Mouse (Mus musculus) cerebellum, adult 9-10 months (tissue): ENCODE measurements at regions not wholly inside any gene's neighbourhood (a gene's known extent, or its start where the extent isn't known, plus 50 kb on each side); places are given as distances from the start of the nearest gene placed in this dataset.

ENCODE experiments used
- DNase-seq: peaks from one replicate; pipeline ENCODE4 v3.0.0; 2022

DNA sequence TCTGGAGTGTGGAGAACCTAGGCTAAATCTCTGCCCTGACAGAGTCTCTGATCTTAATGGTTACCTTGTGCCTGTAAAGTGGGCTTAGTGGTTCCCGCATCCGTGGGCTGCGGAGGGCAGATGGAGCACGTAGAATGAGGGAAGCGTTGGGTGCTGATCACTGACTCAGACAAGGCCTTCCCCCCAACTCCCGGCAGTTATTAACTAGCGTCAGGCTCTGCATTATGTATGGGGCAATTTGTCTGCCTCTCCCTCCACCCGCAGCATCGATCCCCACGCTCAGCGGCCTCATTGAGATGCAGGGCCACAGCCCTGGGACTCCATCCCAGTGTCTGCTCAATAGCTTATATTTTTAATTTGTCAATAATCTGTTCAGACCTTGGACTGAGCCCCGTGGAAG is 164.8 kb downstream of the Gm26897 start:
- no peak for DNase-seq

DNA sequence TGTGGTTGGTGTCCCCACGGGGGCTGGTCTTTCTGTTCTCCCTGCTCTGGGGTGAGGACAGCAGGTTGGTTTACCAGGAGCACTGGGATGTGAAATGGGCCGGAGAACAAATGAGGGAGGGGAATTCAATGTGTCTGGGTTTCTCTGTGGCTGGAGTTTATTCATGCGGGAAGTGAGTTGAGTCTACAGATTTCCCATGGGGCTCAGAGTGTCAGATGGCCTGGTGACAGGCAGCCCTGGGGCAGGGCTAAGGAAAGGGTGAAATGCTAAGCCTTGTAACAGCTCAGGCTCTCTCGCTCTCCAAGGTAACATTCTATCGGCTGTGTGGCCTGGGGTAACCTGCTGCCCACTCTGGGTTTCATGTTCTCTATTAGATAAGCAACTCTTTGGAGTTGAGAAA is 167.5 kb downstream of the Gm26897 start:
- no peak for DNase-seq

GRCm38 (mm10) chr5:111901678-111902077 is 168.0 kb downstream of the Gm26897 start:
- DNase-seq = no peak

DNA sequence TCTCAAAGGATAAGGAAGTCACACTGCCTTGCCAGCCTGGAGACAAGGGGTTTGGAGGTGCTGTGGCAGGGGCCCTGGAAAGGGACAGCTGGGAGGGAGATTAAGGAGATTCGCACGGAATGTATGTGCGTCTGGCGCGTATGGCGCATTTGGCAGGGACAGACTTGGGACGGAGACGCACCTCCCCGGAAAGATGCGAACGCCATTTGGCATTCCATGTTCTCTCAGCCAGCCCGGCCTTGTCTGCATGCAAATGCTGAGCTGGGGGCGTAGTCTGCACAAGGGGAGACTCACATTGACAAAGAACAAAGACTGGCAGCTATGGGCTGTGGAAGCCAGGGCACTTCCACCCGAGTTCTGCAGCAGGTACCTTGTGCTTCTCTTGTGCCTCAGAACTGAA is 174.4 kb downstream of the Gm26897 start:
- DNase-seq = no peak

DNA sequence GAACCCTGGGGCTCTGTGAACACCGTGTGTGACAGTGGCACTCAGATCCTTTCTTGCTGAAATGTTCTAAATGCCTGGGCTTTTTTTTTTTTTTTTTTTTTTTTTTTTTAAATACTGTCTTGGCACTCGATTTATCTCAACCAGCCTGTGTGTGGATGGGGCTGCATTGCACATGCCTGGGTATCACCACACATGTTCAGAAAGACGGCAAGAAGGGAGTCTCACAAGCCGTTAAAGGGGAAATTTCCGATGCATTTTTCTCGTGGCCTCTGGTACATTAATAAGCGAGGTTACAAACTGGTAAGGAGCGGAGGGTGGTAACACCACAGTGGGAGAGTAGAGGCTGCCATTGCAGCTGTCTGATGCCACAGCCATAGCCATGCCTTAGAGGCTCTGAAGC is 176.8 kb downstream of the Gm26897 start:
- DNase-seq = no peak

- no peak for DNase-seq
Measured at GRCm38 (mm10) chr5:111913354-111913753, 179.6 kb downstream of the Gm26897 start.

GRCm38 (mm10) chr5:111914296-111914695 is 180.6 kb downstream of the Gm26897 start:
- no peak for DNase-seq

DNA sequence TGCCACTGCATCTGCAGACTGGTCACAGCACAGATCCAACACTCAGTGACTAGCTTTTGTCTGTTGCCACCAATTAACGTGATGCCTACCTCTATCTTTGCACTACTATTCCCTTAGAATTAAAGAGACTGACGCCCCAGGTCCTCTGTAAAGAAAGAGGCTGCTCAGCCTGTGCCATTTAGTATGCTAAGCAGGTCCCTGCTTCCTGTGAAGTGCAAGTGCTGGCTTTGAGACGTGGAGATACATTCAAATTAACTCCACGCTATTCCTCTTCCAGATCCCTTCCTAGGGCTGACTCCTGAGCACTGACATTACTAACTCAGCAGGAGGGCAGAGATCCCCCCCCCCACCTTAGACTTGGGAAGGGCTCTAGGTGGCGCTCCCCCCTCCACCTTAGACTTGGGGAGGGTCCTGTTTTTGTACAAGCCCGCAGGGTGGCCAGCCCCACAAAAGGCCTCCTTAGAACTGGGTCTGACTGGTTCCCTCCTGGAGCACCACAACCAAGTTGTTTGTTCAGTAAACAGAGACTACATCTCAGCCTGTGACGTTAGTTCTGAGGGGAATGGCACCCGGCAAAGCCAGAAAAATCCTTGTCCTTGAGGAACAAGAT is 184.0 kb downstream of the Gm26897 start:
- DNase-seq = no peak

DNA sequence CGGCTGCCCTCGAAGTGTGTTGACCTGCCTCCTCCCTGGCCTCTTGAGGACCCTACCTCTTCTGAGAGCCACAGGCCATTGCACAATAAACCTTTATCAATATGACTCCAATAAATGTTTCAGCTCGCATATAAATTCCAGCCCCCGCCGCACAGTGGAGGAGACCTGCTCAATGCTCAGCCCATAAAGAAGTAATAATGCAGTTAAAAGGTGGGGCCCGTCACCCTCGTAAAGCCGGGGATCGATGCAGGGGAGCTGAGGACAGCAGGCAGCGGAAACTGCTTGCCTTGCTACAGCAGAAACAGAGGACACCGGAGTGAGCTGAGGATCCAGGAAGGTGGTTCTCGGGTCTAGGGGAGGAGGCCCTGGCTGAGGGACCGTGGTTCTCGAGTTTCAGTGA is 185.2 kb downstream of the Gm26897 start:
- DNase-seq = no peak

DNA sequence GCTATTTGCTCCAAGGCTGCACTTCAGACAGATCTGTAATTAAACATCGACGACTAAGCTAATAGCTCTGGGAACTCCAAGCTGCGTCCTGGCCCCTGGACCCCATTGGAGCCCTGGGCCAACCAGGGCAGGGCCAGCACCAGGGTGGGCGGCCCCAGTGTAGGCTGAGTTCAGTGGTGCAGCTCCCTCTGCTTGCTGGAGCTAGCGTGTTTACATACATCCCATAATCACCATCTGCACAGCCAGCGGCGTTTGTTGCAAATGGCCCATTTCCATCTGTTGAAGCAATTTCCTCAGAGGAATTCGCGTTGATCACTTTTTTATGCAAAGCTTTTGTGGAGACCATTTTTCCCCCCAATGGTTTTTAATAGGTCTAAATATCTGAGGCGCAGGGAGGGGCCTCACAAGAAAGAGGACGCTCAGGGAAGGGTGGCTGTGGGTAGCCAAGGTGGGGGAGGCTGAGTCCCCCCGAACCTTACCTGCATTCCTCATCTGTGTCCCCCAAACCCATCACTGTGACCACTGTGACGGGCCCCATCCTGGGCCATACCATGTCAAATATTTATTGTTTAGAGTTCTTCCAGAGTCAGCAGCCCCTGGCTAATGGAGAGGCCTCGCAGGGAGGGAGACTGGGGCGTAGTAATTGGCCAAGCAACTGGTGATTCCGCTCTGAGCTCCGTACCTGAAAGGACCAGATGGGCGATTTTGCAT is 189.4 kb downstream of the Gm26897 start:
- no peak for DNase-seq

DNA sequence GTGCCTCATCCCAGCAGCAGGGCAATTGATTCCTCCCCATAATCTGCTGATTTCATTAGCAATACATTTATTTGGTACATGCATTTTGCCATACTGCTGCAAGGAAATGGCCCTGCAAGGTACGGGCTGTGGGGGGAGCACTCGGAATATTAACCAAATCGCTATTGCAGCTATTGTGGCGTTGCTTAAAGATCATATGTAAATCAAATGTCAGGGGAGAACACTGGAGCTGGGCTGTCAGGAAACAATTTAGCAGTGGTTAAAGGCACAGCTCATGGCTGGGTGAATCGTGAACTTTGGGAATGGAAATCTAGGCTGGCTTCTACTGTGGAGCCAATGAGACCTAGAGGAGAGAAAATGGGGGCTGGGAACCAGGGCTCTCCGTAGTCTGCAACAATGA is 192.0 kb downstream of the Gm26897 start:
- no peak for DNase-seq

GRCm38 (mm10) chr5:111929180-111929990 is 195.7 kb downstream of the Gm26897 start:
- DNase-seq = no peak

DNA sequence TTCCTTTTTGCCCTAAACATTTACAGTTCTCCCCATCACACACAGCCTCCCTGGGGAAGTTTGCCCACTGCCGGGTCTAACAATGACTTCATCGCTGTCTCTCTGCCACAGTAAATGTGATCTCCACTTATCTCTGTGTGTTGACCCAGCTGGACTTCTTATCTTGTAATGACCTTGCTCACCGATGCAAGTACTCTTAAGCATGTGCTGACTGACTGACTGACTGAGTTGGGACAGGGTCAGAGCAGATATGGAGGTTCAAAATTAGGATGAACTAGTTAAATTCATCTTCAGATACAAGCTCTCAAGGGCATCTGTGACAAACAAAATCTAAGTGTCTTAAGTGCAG is 196.2 kb downstream of the Gm26897 start:
- DNase-seq = no peak

- no peak for DNase-seq
Measured at GRCm38 (mm10) chr5:111931733-111932132, 198.0 kb downstream of the Gm26897 start.

GRCm38 (mm10) chr5:111935381-111936134 is 201.8 kb downstream of the Gm26897 start:
- peak; percentile 93 for DNase-seq

- no peak for DNase-seq
Measured at GRCm38 (mm10) chr5:111941831-111942230, 208.1 kb downstream of the Gm26897 start.

DNA sequence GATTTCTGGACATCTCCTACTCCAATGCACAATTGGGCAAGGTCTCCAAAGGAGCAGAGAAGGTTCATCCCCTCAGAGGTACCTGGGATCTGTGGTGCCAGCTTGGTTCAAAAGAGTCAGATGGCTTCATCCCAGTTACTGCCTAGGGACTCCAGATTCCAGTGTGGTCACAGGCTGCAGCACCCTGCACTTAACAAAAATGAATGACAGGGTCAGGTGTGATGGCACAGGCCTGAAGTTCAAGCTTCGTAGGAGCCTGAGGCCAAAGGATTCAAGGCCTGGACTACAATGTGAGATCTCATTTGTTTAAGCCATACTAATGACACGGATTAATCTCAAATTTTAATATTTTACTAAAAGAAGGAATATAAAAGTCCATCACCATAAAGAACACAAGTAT is 209.1 kb downstream of the Gm26897 start:
- no peak for DNase-seq

- no peak for DNase-seq
Measured at GRCm38 (mm10) chr5:111943337-111944162, 209.8 kb downstream of the Gm26897 start.

DNA sequence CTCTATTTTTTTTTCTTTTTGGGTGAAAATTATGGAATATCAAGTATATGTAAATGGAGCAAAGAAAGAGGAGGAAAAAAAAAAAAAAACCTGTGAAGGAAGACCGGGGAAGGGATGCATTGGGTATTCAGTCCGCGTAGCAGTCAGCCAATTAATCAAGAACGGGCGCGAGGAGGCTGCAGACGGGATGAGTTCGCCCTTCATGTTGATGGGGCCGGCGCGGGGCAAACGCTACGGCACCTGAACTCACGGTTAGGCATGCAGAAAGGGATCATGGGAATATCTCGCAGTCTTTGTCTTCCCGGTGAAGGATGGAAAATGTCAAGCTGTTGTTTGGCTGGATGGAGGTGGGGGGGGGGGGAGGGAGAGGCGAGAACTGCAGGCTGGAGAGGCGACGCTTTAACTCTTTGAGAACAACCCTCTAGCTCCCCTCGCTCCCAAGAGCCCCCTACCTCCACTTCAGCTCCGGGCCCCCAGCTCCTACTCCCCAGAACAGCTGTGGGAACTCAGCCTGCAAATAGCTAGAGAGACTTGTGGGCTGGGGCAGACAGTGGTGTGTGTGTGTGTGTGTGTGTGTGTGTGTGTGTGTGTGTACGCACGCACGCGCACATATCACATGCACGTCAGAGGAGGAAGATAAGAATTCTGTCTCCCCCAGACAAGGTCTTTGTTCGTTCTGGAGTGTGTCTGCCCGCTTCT is 210.7 kb downstream of the Gm26897 start:
- no peak for DNase-seq

DNA sequence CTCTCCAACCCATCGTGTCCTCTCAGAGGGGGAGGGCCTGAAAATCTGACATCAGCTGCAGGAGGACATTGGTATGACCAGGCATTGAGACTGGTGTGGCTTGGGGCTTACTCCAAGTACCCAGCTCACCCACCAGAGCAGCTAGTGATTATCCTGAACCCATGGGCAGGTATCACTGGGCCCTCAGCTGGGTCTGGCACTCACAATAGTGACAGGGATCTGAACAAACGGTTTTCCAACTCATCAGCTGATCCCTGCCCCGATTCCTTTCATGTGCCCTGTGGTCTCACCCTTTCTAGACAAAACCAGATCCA is 211.2 kb downstream of the Gm26897 start:
- DNase-seq = no peak

DNA sequence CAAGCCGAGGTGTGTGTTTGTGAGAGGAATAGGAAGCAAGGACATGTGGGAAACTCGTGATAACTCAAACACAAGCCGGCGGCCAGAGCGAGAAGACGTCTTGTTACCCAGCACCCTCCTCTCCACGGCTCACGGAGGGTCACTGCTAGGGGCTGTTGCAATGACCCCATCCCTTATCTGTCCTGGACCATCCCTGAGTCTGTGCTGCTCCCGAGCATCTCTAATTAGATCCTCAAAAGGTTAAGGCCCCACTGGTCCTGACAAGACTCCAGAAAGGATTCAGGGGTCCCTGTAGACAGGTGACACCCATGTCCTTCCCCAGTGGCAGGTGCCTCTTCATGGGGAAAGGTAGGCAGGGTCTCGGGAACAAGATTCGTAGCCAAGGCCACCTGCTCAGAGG is 212.6 kb downstream of the Gm26897 start:
- no peak for DNase-seq

GRCm38 (mm10) chr5:111957698-111958097 is 224.0 kb downstream of the Gm26897 start:
- no peak for DNase-seq
